Mouse (Mus musculus): Measurements from ENCODE around the gene Gm12695.

The Gm12695 gene

GRCm38 (mm10) chr4:96785086-96785485, at the start of gene Gm12695:
TSS of gene Gm12695 (minus strand) at chr4:96785186.
- no peak for DNase-seq (ENCODE audit: low read depth)

- DNase-seq (ENCODE audit: low read depth) = no peak
Observed at GRCm38 (mm10) chr4:96825540-96826045, 40.6 kb upstream of the Gm12695 start.

- no peak for DNase-seq (ENCODE audit: low read depth)
Observed at GRCm38 (mm10) chr4:96806824-96807808, 22.1 kb upstream of the Gm12695 start.

DNA sequence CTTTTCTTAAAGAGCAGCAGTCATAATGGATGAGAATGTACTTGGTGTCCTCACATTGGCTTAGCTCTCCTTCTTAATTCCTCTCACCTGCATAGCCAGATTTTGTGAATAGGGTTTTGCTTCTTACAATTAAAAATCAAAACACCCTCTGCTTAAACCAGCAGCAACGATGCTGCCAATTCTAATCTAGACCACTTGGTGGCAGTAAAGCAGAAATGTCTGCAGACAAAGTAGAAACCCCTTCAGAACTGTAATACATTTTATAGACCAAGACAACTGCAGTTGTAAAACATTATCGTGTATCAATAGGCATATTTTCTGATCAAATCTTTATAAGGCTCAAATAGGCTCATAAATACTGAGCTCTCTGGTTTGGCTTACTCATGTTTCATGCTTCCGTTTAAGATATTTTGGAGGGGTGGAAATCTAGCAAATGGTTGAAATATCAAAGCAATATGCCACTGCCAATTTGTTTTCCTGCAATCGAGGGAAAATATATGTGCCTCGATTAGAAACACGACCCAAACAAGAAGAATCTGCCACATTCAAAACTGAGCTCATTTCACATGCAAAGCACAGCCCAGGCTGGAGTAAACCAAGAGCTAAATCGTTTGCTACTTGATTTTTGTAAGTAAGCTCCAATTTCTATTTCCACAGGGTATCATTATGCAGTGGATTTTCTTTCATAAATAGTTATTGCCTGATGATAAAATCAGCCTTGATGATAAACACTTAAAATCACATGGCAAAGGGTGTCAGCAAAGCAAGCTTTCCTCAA, 14.6 kb upstream of the Gm12695 start:
- DNase-seq (ENCODE audit: low read depth) = peak; percentile 1

DNA sequence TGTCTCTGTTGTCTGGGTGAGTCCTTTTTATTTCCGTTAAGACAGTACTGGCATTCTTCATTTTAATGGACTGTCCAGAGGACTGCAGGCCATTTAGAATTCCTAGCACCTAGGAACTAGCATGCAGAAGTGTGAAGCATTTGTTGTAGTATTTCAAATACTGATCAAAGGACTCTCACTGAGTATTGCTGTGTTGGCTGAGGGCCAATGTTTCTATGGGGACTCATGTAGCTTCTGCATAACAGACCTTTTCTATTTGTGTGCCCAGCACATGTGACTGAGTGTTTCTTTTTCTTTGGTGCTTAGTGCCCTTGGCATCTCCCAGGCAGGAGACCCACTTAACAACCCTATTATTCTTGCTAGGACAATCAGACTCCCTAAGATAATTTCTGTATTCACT, 12.6 kb upstream of the Gm12695 start:
- DNase-seq (ENCODE audit: low read depth) = no peak

GRCm38 (mm10) chr4:96791301-96791700, 6.3 kb upstream of the Gm12695 start:
- DNase-seq (ENCODE audit: low read depth) = no peak

- no peak for DNase-seq (ENCODE audit: low read depth)
Observed at GRCm38 (mm10) chr4:96789905-96790304, 4.9 kb upstream of the Gm12695 start.

DNA sequence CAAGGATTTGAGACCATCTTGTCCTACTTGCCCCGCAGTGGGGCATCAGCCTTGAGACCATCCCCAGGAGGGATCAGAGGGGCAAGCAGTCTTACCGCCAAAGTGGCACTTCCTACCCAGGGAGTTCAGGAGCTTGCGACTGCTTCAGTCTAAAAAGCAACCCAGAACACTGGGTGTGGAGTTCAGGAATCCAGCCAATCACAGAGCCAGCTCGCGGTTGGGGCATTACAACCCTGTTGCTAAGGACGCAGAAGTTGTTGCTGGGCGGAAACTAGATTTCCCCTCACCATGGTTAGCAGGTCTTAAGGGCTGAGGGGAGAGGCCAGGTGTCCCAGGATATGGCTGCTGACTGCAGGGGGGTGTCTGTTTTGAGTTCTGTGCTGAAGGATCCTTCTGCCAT, 1.6 kb upstream of the Gm12695 start:
- no peak for DNase-seq (ENCODE audit: low read depth)

DNA sequence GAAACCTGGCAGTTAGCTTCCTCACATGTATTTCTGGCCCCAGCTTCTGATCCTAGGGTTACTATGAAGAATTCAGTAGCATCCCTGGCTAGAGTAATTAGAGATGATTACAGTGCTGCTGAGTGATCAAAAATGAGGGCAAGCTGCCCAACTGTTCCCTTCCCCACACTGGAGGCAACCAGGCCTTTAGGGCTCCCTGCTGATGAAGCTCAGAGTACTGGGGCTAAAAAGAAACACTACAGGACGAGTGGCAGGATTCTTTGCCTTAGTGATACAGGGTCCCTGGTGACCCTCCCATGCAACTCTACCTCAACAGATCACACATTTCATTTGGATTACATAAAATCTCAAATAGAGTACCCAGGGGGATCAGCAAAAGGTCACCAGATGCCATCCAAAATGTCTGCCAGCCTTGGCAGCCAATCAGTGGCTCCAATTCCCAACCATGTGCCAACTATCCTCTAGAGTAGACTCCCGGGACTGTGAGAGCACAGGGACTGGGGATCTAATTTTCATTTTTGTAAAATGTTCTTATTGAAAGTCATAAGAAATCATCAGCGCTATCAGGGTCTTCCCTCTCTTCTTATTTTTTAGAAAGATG, 11.9 kb downstream of the Gm12695 start:
- DNase-seq (ENCODE audit: low read depth) = no peak

GRCm38 (mm10) chr4:96766396-96766998, 18.5 kb downstream of the Gm12695 start:
- no peak for DNase-seq (ENCODE audit: low read depth)

GRCm38 (mm10) chr4:96751953-96752352, 33.0 kb downstream of the Gm12695 start:
- DNase-seq (ENCODE audit: low read depth) = no peak

GRCm38 (mm10) chr4:96740472-96740871, 44.5 kb downstream of the Gm12695 start:
- no peak for DNase-seq (ENCODE audit: low read depth)

DNA sequence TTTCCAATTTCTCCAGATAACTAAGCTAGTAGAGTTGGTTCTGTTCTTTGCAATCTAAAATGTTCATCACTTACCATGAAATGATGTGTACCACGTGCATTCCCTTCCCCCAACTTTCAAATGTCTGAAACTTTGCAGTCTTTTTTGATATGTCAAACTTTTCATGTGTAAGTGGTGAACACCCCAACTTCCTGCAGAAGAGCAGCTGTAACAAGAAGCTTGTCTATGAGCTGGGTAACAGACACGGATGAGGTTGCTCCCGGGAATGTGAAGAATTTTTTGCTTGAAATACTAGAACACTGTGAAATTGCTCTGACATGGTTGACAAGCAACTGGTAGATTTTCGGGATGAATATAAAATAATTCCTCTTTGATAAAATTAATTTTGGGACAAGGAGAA, 55.7 kb downstream of the Gm12695 start:
- no peak for DNase-seq (ENCODE audit: low read depth)

DNA sequence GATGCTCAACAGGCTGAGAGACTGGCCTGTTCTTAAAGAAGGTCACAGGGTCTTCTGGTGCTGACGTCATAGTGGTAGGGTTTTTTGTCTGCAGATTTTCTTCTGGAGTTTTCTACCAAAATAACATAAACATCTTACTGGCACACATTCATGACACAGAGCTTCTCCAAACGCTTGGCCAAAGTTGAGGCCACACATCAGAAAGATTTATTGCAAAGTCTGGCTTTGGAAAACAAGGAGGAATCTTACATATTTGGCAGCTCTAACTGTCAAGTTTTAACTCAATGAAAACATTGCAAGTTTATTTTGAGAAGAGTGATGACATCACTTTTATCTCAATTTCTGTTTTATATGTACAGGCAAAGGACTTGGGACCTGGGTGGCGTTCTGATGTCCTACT, 56.8 kb downstream of the Gm12695 start:
- no peak for DNase-seq (ENCODE audit: low read depth)

DNA sequence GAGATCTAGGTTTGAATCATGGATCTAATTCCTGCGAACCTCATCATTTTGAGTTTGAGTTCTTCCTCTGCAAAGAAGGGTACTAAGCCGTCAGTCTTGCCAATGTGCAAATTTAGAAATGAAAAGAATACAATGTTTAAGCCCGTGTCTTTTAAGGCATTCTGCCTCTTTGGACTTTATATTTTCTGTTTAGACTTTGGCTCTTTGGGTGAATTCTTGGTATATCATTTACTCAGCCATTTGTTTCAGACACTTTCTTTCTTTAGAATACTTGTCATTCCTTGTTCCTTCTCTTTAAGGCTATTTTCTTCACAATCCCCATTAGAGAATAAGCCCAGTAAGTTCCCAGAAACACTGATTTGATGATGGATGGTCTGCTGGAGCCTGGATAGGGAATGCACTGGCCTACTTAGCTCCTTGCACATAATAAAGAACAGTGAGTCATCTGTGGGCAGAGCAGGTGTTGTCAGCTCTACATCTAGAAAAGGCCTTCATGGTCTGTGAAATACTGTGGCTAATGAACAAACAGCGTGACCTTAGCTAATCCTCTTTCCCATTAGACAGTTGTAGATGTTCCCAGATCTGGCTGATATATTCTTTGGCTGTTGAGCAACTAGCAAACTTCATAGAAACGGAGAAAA, 59.5 kb downstream of the Gm12695 start:
- no peak for DNase-seq (ENCODE audit: low read depth)

DNA sequence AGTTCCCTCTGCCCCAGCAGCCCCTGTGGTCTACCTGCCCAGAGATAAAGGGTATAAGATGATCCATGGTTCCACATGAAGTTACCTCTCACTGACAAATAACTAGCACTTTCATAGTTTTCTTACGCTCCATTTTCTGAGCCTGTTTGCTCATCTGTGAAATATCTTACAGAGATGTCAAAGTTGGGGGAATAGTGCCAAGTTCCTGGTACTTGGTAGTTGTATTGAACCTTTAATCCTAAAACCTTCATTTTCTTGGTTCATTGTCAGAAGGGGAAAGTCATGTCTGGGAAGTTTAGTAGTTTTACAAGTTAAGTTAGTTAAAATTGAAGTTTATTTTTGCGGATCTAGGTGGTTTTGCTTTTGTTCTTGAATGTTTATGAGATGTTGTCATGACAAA, 62.7 kb downstream of the Gm12695 start:
- no peak for DNase-seq (ENCODE audit: low read depth)

DNA sequence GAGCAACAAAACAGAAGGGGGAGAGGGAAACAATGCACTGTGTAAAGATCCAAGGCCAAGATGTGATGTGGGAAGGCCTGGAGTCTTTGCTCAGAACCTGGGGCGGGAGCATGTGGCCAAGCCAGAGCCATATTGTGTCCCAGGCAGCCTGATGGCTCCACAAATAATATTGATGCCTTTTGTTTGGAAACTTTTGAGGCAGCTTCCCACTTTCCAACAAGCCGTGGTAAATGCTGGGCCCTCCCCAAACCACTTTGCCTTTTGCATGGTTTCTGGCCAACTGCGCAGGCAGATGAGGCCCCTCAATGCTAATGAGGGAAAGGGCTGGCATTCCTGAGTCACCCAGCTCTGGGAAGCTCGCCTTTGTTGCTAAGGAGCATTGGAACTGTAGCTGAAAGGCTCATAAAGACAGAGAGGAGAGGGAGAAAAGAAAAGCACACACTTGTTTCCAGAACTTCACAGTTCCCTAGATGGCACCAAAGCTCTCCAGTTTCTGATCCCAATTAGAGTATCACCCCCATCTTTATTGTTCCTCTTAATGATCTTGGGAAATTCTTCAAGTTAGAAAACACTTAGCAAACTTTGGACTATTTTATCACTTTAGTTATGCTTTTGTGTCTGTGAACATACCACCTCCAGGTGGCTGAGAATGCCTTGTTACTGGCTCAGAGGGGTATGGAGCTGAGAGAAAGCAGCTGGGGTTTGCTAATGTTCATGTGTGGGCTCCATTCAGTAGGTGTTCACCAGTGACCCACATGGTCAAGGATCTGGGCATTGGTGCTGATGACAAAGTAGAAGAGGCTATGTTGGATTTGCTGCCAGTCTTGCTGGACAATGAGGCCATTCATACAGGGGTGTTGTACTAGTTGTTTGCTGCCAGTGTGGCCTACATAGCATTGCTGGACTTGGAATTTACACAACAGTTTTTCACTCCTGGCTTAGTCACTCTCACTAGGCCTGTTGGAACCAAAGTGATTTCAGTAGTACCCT, 65.7 kb downstream of the Gm12695 start:
- no peak for DNase-seq (ENCODE audit: low read depth)

GRCm38 (mm10) chr4:96718503-96718902, 66.5 kb downstream of the Gm12695 start:
- DNase-seq (ENCODE audit: low read depth) = no peak

DNA sequence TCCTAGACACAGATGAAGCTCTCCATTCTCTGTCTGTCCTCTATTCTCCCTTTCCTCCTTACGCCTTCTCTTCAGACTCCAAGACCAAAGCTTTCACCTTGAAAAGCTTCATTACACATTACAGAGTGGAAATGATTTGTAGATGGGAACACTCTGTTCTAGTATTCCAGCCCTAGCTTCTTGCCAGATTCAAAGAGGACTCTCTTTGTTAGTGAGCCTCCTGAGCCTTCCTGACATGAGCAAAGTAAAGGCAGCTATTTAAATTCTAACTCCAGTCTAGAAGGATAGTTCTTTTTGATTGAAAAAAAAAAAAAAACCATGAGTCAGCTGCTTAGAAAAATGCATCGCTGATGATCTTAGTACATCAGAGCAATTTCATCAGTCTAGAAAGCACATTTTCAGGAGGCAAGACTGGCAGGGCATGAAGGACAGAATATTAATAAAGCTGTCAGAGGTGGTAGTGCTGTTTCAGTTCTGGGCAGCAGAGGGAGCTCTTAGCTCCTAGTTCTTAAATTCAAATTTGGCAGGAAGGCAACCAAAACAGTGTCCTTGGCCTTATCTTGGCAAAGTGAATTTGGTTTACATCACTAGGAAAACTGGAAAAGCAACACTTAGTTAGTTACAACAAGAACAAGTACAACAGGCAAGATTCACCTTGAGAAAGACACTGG, 79.6 kb downstream of the Gm12695 start:
- peak; percentile 3 for DNase-seq (ENCODE audit: low read depth)

DNA sequence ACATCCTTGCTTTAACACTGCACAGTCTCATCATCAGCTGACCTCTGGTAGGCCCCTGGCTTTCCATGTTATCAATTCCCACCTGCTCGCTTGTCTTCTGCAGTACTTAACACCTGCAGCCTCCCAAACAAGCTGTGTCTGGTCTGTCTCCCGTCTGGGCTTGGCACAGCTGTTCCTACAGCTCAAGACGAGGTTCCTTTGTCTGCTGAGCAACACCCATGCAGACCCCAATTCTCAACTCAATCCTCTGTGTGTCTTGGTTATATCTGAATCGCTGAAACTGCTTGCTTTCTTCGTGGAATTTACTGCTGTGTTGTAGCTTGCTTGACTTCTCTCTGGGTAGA, 86.8 kb downstream of the Gm12695 start:
- no peak for DNase-seq (ENCODE audit: low read depth)
